Mouse (Mus musculus) cerebellum, postnatal 14 days (tissue): ENCODE results near the gene Isyna1.

Experiments used
- DNase-seq, 2 experiments: peaks; one replicate each; pipeline ENCODE4 v3.0.0; 2021; ENCODE audit warnings: mixed read lengths in 2 of 2

Gene Isyna1

GRCm38 (mm10) chr8:70593961-70594609, at the start of gene Isyna1:
Isyna1 (plus strand) TSS chr8:70594373.
- peak; percentile 75 to 78 for DNase-seq

- no peak for DNase-seq
Observed at GRCm38 (mm10) chr8:70546412-70546811, 47.8 kb upstream of the Isyna1 start.

- no peak for DNase-seq
Observed at GRCm38 (mm10) chr8:70547762-70548161, 46.4 kb upstream of the Isyna1 start.

- no peak for DNase-seq
Observed at GRCm38 (mm10) chr8:70549412-70550184, 44.6 kb upstream of the Isyna1 start.

GRCm38 (mm10) chr8:70551558-70552161, 42.5 kb upstream of the Isyna1 start:
- peak in 1 of 2 experiments; percentile 49 for DNase-seq

GRCm38 (mm10) chr8:70552836-70553235, 41.3 kb upstream of the Isyna1 start:
- no peak for DNase-seq

- peak; percentile 80 to 81 for DNase-seq
Observed at GRCm38 (mm10) chr8:70553740-70554139, 40.4 kb upstream of the Isyna1 start.

GRCm38 (mm10) chr8:70555079-70555747, 39.0 kb upstream of the Isyna1 start:
- no peak for DNase-seq

- DNase-seq: no peak
Observed at GRCm38 (mm10) chr8:70558334-70558733, 35.8 kb upstream of the Isyna1 start.

- DNase-seq: no peak
Observed at GRCm38 (mm10) chr8:70558983-70559382, 35.2 kb upstream of the Isyna1 start.

GRCm38 (mm10) chr8:70560096-70560495, 34.1 kb upstream of the Isyna1 start:
- DNase-seq: peak; percentile 64 to 70

GRCm38 (mm10) chr8:70560564-70560963, 33.6 kb upstream of the Isyna1 start:
- DNase-seq: no peak

GRCm38 (mm10) chr8:70561357-70561756, 32.8 kb upstream of the Isyna1 start:
- DNase-seq: no peak

GRCm38 (mm10) chr8:70561809-70562535, 32.2 kb upstream of the Isyna1 start:
- DNase-seq: no peak

GRCm38 (mm10) chr8:70562802-70563201, 31.4 kb upstream of the Isyna1 start:
- DNase-seq: no peak

- DNase-seq: no peak
Observed at GRCm38 (mm10) chr8:70563763-70564387, 30.3 kb upstream of the Isyna1 start.

- no peak for DNase-seq
Observed at GRCm38 (mm10) chr8:70564696-70565235, 29.4 kb upstream of the Isyna1 start.

GRCm38 (mm10) chr8:70565561-70565960, 28.6 kb upstream of the Isyna1 start:
- peak in 1 of 2 experiments; percentile 34 for DNase-seq

- DNase-seq: no peak
Observed at GRCm38 (mm10) chr8:70570360-70570759, 23.8 kb upstream of the Isyna1 start.

- peak in 1 of 2 experiments; percentile 45 for DNase-seq
Observed at GRCm38 (mm10) chr8:70570990-70571389, 23.2 kb upstream of the Isyna1 start.

- no peak for DNase-seq
Observed at GRCm38 (mm10) chr8:70574302-70574701, 19.9 kb upstream of the Isyna1 start.

- peak; percentile 65 to 71 for DNase-seq
Observed at GRCm38 (mm10) chr8:70574915-70575314, 19.3 kb upstream of the Isyna1 start.
